Mouse (Mus musculus): ENCODE results near the gene Nanos1. TPM values are rescaled to one million over a fixed set of nuclear protein-coding genes. Genes with fewer than 3 reads are reported as not detected.

Nanos1 gene
- polyA plus RNA-seq (2012; rRNA removed) = 16.1 and 22.9 TPM in 2 replicates

GRCm38 (mm10) chr19:60755438-60756191, at the start of gene Nanos1:
Gene Nanos1 (plus strand): TSS chr19:60755987.
- peak; percentile 97 for DNase-seq (ENCODE audit: low read depth)
- TF ChIP-seq CTCF (IDR thresholded peaks at IDR 0.05; ENCODE audit: borderline replicate concordance, extremely low read depth, insufficient read depth, insufficient read length) (no peak), POLR2A (IDR thresholded peaks at IDR 0.05; ENCODE audit: borderline replicate concordance, extremely low read depth, insufficient read depth, insufficient read length, poor library complexity, severe bottlenecking) (peak; percentile 63)

GRCm38 (mm10) chr19:60709193-60709900, 46.4 kb upstream of the Nanos1 start:
- DNase-seq (ENCODE audit: low read depth) = no peak
- no peak for TF ChIP-seq POLR2A (IDR thresholded peaks at IDR 0.05; ENCODE audit: borderline replicate concordance, extremely low read depth, insufficient read depth, insufficient read length, poor library complexity, severe bottlenecking)
- TF ChIP-seq CTCF (IDR thresholded peaks at IDR 0.05; ENCODE audit: borderline replicate concordance, extremely low read depth, insufficient read depth, insufficient read length) = no peak

GRCm38 (mm10) chr19:60710196-60710595, 45.6 kb upstream of the Nanos1 start:
- DNase-seq (ENCODE audit: low read depth) = no peak
- no peak for TF ChIP-seq POLR2A (IDR thresholded peaks at IDR 0.05; ENCODE audit: borderline replicate concordance, extremely low read depth, insufficient read depth, insufficient read length, poor library complexity, severe bottlenecking)
- TF ChIP-seq CTCF (IDR thresholded peaks at IDR 0.05; ENCODE audit: borderline replicate concordance, extremely low read depth, insufficient read depth, insufficient read length) = no peak

GRCm38 (mm10) chr19:60712577-60712976, 43.2 kb upstream of the Nanos1 start:
- TF ChIP-seq POLR2A (IDR thresholded peaks at IDR 0.05; ENCODE audit: borderline replicate concordance, extremely low read depth, insufficient read depth, insufficient read length, poor library complexity, severe bottlenecking) (no peak), CTCF (IDR thresholded peaks at IDR 0.05; ENCODE audit: borderline replicate concordance, extremely low read depth, insufficient read depth, insufficient read length) (no peak)
- no peak for DNase-seq (ENCODE audit: low read depth)

- DNase-seq (ENCODE audit: low read depth) = peak; percentile 75
- TF ChIP-seq CTCF (IDR thresholded peaks at IDR 0.05; ENCODE audit: borderline replicate concordance, extremely low read depth, insufficient read depth, insufficient read length) (no peak), POLR2A (IDR thresholded peaks at IDR 0.05; ENCODE audit: borderline replicate concordance, extremely low read depth, insufficient read depth, insufficient read length, poor library complexity, severe bottlenecking) (no peak)
These were observed 39.4 kb upstream of the Nanos1 start for GRCm38 (mm10) chr19:60716381-60716780.

- DNase-seq (ENCODE audit: low read depth) = peak; percentile 62
- TF ChIP-seq POLR2A (IDR thresholded peaks at IDR 0.05; ENCODE audit: borderline replicate concordance, extremely low read depth, insufficient read depth, insufficient read length, poor library complexity, severe bottlenecking) (no peak), CTCF (IDR thresholded peaks at IDR 0.05; ENCODE audit: borderline replicate concordance, extremely low read depth, insufficient read depth, insufficient read length) (peak; percentile 68; the same call in 1 of the 2 replicates)
These were observed 25.4 kb upstream of the Nanos1 start for GRCm38 (mm10) chr19:60730281-60730852.

- no peak for DNase-seq (ENCODE audit: low read depth)
- no peak for TF ChIP-seq CTCF (IDR thresholded peaks at IDR 0.05; ENCODE audit: borderline replicate concordance, extremely low read depth, insufficient read depth, insufficient read length)
- no peak for TF ChIP-seq POLR2A (IDR thresholded peaks at IDR 0.05; ENCODE audit: borderline replicate concordance, extremely low read depth, insufficient read depth, insufficient read length, poor library complexity, severe bottlenecking)
These were observed 24.5 kb upstream of the Nanos1 start for GRCm38 (mm10) chr19:60731299-60731698.

GRCm38 (mm10) chr19:60731966-60732365, 23.8 kb upstream of the Nanos1 start:
- no peak for DNase-seq (ENCODE audit: low read depth)
- TF ChIP-seq CTCF (IDR thresholded peaks at IDR 0.05; ENCODE audit: borderline replicate concordance, extremely low read depth, insufficient read depth, insufficient read length) (no peak), POLR2A (IDR thresholded peaks at IDR 0.05; ENCODE audit: borderline replicate concordance, extremely low read depth, insufficient read depth, insufficient read length, poor library complexity, severe bottlenecking) (no peak)

- no peak for TF ChIP-seq POLR2A (IDR thresholded peaks at IDR 0.05; ENCODE audit: borderline replicate concordance, extremely low read depth, insufficient read depth, insufficient read length, poor library complexity, severe bottlenecking)
- no peak for TF ChIP-seq CTCF (IDR thresholded peaks at IDR 0.05; ENCODE audit: borderline replicate concordance, extremely low read depth, insufficient read depth, insufficient read length)
- DNase-seq (ENCODE audit: low read depth) = no peak
These were observed 15.2 kb upstream of the Nanos1 start for GRCm38 (mm10) chr19:60740560-60740959.

GRCm38 (mm10) chr19:60743767-60744547, 11.8 kb upstream of the Nanos1 start:
- TF ChIP-seq CTCF (IDR thresholded peaks at IDR 0.05; ENCODE audit: borderline replicate concordance, extremely low read depth, insufficient read depth, insufficient read length) (no peak), POLR2A (IDR thresholded peaks at IDR 0.05; ENCODE audit: borderline replicate concordance, extremely low read depth, insufficient read depth, insufficient read length, poor library complexity, severe bottlenecking) (no peak)
- DNase-seq (ENCODE audit: low read depth) = no peak

- TF ChIP-seq POLR2A (IDR thresholded peaks at IDR 0.05; ENCODE audit: borderline replicate concordance, extremely low read depth, insufficient read depth, insufficient read length, poor library complexity, severe bottlenecking) = no peak
- no peak for DNase-seq (ENCODE audit: low read depth)
These were observed 8.0 kb upstream of the Nanos1 start for GRCm38 (mm10) chr19:60747801-60748200.

Measured in brain, embryonic 14.5 days (tissue).